Mouse (Mus musculus) kidney, embryonic 15.5 days (tissue): Measurements from ENCODE around the gene P2ry6. TPM values are rescaled to one million over a fixed set of nuclear protein-coding genes. Genes with fewer than 3 reads are reported as not detected.

ENCODE experiments used
- ATAC-seq: fragments of 200-750 bp; cut with Nextera tagmentation; replicated peaks from 2 replicates; pipeline ENCODE4 v1.8.0; 2017; ENCODE audit warnings: moderate TSS enrichment; ENCODE audit not compliant: low FRiP score
- H3K27ac ChIP-seq: fragments of 300-500 bp; sonication (generic); 2 replicates; pipeline ENCODE4 v1.5.1; 2015; ENCODE audit warnings: mild to moderate bottlenecking, inconsistent platforms
- H3K27me3 ChIP-seq: fragments of 300-500 bp; sonication (generic); 2 replicates; pipeline ENCODE4 v1.6.1; 2015; ENCODE audit warnings: inconsistent platforms
- H3K36me3 ChIP-seq: fragments of 300-500 bp; sonication (generic); 2 replicates; pipeline ENCODE4 v1.6.1; 2015; ENCODE audit warnings: inconsistent platforms
- H3K4me1 ChIP-seq: fragments of 300-500 bp; sonication (generic); 2 replicates; pipeline ENCODE4 v1.6.1; 2015; ENCODE audit warnings: inconsistent platforms
- H3K4me2 ChIP-seq: fragments of 300-500 bp; sonication (generic); 2 replicates; pipeline ENCODE4 v1.6.1; 2015; ENCODE audit warnings: moderate library complexity, mild to moderate bottlenecking, inconsistent platforms
- H3K4me3 ChIP-seq: fragments of 300-500 bp; sonication (generic); replicated peaks from 2 replicates; pipeline ENCODE4 v1.5.1; 2015; ENCODE audit warnings: mild to moderate bottlenecking, inconsistent platforms
- H3K9ac ChIP-seq: fragments of 300-500 bp; sonication (generic); 2 replicates; pipeline ENCODE4 v1.6.1; 2015; ENCODE audit warnings: mild to moderate bottlenecking, inconsistent platforms
- H3K9me3 ChIP-seq: fragments of 300-500 bp; sonication (generic); replicated peaks from 2 replicates; pipeline ENCODE4 v1.6.1; 2016; ENCODE audit warnings: inconsistent platforms
- WGBS: fragments of 180-500 bp; shearing (Covaris S2); methylation state at CpG from one replicate; pipeline ENCODE4 v1.1.7; 2015; ENCODE audit warnings: mixed read lengths; 5-methylcytosine and 5-hydroxymethylcytosine counted together
- polyA plus RNA-seq: library from polyadenylated mRNA; unstranded; fragments of >200 nt; fragmentation: Nextera tagmentation; extraction: Ambion mirVana; gene quantifications from 2 replicates; pipeline ENCODE4 v1.2.1, GENCODE M21; 2015

The P2ry6 gene
- polyA plus RNA-seq, 1 experiment from 2014 or later: 5.2 TPM

DNA sequence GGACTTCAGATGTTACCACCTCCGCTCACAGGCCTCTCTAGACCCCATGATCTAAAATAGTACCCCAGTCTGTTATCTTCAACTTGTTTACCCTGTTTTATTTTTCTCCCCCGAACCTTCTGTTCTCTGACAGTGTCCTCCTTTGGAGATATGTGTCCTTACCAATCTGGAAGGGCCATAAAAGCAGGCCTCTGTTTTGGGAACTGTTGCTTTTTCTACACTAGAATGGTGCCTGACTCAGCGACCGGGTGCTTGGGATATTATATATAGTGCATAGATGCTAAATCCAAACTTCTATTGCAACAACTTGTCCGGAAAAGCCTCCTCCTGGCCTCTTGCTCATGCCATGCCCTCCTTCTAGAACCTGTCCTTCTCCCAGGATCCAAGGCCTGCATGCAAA, 50.2 kb downstream of the P2ry6 start:
- H3K9ac ChIP-seq: 0 out of 2 replicates have a peak overlapping the region, but pooled peaks have one; percentile 8
- H3K9me3 ChIP-seq: no peaks in the 10 kb centered on the region
- peak overlapping the region; percentile 87 for H3K4me2 ChIP-seq
- peak overlapping the region; percentile 1; the same call in 1 of the 2 replicates for H3K27ac ChIP-seq
- peaks cover 100% of the 10 kb centered on the region for H3K4me1 ChIP-seq
- H3K4me3 ChIP-seq: peak overlapping the region; percentile 83
- ATAC-seq: no peak
- peaks cover 53% of the 10 kb centered on the region for H3K36me3 ChIP-seq
- 70% methylated on average over 5 of the region's 5 CpGs for WGBS
- H3K27me3 ChIP-seq: no peaks in the 10 kb centered on the region

GRCm38 (mm10) chr7:100922907-100923306, 51.5 kb downstream of the P2ry6 start:
- H3K9ac ChIP-seq: no peak overlapping the region
- H3K27me3 ChIP-seq: no peaks in the 10 kb centered on the region
- H3K9me3 ChIP-seq: no peaks in the 10 kb centered on the region
- no peak overlapping the region for H3K4me2 ChIP-seq
- peaks cover 41% of the 10 kb centered on the region for H3K36me3 ChIP-seq
- peaks cover 100% of the 10 kb centered on the region for H3K4me1 ChIP-seq
- no peak overlapping the region for H3K4me3 ChIP-seq
- WGBS: 88% methylated on average over 4 of the region's 4 CpGs
- no peak overlapping the region for H3K27ac ChIP-seq
- no peak for ATAC-seq

DNA sequence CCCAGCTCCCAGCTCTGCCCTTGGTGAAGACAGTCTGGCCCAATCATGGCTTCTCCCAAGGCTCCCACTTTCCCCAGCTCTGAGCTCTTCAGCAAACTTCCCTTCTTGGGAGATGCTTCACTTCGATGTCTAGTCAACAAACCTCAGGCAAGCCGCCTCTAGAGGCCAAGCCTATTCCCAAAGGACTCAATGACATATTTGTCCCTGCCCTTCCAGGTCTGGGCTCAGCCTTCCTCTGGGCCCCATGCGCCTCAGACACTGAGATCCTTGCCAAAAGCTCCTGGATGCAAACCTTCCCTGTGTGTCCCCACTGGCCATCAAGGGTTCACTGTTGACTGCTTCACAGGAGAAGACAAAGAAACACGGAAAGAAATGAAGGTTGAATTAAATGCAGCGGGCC, 53.2 kb downstream of the P2ry6 start:
- H3K9me3 ChIP-seq: no peaks in the 10 kb centered on the region
- H3K27me3 ChIP-seq: no peaks in the 10 kb centered on the region
- H3K27ac ChIP-seq: peak overlapping the region; percentile 93
- no peak for ATAC-seq
- no peak overlapping the region for H3K4me3 ChIP-seq
- H3K36me3 ChIP-seq: peaks cover 50% of the 10 kb centered on the region
- no peak overlapping the region for H3K4me2 ChIP-seq
- peaks cover 100% of the 10 kb centered on the region for H3K4me1 ChIP-seq
- H3K9ac ChIP-seq: no peak overlapping the region
- WGBS: 88% methylated on average over 5 of the region's 5 CpGs

DNA sequence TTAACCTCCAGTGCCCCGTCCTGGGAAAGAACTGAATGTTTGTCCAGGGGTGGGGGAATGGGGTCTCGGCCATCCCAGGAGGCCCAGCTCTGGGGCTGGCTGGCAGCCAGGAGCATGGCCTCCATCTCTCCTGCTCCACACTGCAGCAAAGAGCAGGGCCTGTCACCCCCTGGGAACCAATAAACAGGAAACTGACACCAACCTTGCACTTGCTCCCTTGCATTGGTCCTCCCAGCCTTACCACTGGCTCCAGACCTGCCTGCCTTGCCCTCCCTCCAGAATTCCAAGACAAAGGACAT, 54.7 kb downstream of the P2ry6 start:
- Histone ChIP-seq H3K4me2 (peak overlapping the region; percentile 42), H3K36me3 (peaks cover 57% of the 10 kb centered on the region), H3K4me1 (peaks cover 97% of the 10 kb centered on the region), H3K4me3 (0 out of 2 replicates have a peak overlapping the region, but pooled peaks have one; percentile 2), H3K9ac (no peak overlapping the region), H3K9me3 (no peaks in the 10 kb centered on the region), H3K27me3 (no peaks in the 10 kb centered on the region), H3K27ac (peak overlapping the region; percentile 93)
- ATAC-seq: peak; percentile 76
- 0% methylated on average over 2 of the region's 2 CpGs for WGBS

GRCm38 (mm10) chr7:100919006-100919808, 55.2 kb downstream of the P2ry6 start:
- Histone ChIP-seq H3K9ac (no peak overlapping the region), H3K9me3 (no peaks in the 10 kb centered on the region), H3K27me3 (no peaks in the 10 kb centered on the region), H3K4me1 (peaks cover 97% of the 10 kb centered on the region), H3K27ac (peak overlapping the region; percentile 93), H3K4me3 (0 out of 2 replicates have a peak overlapping the region, but pooled peaks have one; percentile 2), H3K36me3 (peaks cover 60% of the 10 kb centered on the region), H3K4me2 (peak overlapping the region; percentile 42)
- WGBS: 22% methylated on average over 7 of the region's 7 CpGs
- peak; percentile 37; the same call in 1 of the 2 replicates for ATAC-seq

- Histone ChIP-seq H3K4me1 (peaks cover 97% of the 10 kb centered on the region), H3K9me3 (no peaks in the 10 kb centered on the region), H3K4me2 (peak overlapping the region; percentile 42), H3K36me3 (peaks cover 56% of the 10 kb centered on the region), H3K27me3 (no peaks in the 10 kb centered on the region), H3K9ac (peak overlapping the region; percentile 27; the same call in 1 of the 2 replicates), H3K27ac (peak overlapping the region; percentile 93), H3K4me3 (no peak overlapping the region; the same call in 1 of the 2 replicates)
- WGBS: 17% methylated on average over 9 of the region's 9 CpGs
- peak; percentile 37; the same call in 1 of the 2 replicates for ATAC-seq
These were observed 56.3 kb downstream of the P2ry6 start for GRCm38 (mm10) chr7:100918176-100918575.

- H3K27ac ChIP-seq: peak overlapping the region; percentile 93
- 0 out of 2 replicates have a peak, but pooled peaks have one; percentile 0 for ATAC-seq
- no peaks in the 10 kb centered on the region for H3K27me3 ChIP-seq
- 0 out of 2 replicates have a peak overlapping the region, but pooled peaks have one; percentile 27 for H3K9ac ChIP-seq
- H3K4me1 ChIP-seq: peaks cover 97% of the 10 kb centered on the region
- WGBS: 40% methylated on average over 6 of the region's 6 CpGs
- no peak overlapping the region for H3K4me3 ChIP-seq
- peaks cover 53% of the 10 kb centered on the region for H3K36me3 ChIP-seq
- no peaks in the 10 kb centered on the region for H3K9me3 ChIP-seq
- peak overlapping the region; percentile 42 for H3K4me2 ChIP-seq
These were observed 56.7 kb downstream of the P2ry6 start for GRCm38 (mm10) chr7:100917751-100918150.

DNA sequence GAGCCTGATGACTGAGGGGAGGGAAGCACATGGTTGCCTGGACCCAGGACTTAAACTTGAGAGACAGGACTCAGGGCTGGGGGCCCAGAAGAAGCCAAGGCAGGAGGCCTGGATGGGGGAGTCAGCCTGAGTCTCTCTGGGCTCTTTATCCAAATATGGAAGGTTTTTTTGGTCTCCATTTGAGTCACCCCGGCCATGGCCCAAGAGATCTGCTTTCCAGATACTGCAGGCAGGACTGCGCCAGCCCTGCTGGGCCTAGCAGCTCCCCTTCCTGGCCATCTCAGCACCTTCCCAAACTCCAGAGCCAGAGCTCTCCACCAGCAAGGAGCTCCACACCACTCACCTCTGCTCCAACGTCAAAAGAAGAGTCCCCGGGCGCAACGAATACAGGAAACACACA, 57.9 kb downstream of the P2ry6 start:
- no peak overlapping the region for H3K9ac ChIP-seq
- H3K27ac ChIP-seq: peak overlapping the region; percentile 93; the same call in 1 of the 2 replicates
- peaks cover 97% of the 10 kb centered on the region for H3K4me1 ChIP-seq
- H3K27me3 ChIP-seq: no peaks in the 10 kb centered on the region
- WGBS: 64% methylated on average over 6 of the region's 6 CpGs
- no peaks in the 10 kb centered on the region for H3K9me3 ChIP-seq
- no peak overlapping the region for H3K4me2 ChIP-seq
- peaks cover 41% of the 10 kb centered on the region for H3K36me3 ChIP-seq
- ATAC-seq: no peak
- no peak overlapping the region for H3K4me3 ChIP-seq

DNA sequence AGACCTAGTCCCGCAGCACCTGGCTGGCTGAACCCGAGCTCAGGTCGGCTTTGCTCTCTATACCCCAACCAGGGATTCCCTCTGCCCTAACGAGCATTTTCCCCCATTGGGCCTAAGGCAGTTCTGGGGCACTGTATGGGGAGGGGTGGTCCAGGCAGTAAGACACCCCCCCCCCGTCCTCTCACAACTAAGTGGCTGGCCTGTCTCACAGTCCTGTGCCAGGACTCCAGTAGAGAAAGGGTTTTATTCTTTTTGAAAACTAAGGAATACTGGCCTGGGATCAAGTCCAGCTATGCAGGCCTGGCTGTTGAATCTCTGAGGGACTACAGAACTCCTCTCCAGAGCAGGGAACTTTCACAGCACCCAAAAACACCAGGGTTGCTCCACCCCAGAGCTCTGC, 59.2 kb downstream of the P2ry6 start:
- Histone ChIP-seq H3K9ac (no peak overlapping the region), H3K4me3 (no peak overlapping the region), H3K4me1 (peaks cover 97% of the 10 kb centered on the region), H3K9me3 (no peaks in the 10 kb centered on the region), H3K4me2 (no peak overlapping the region), H3K27me3 (no peaks in the 10 kb centered on the region), H3K27ac (no peak overlapping the region), H3K36me3 (peaks cover 33% of the 10 kb centered on the region)
- no peak for ATAC-seq
- 84% methylated on average over 5 of the region's 5 CpGs for WGBS

GRCm38 (mm10) chr7:100911791-100912190, 62.7 kb downstream of the P2ry6 start:
- H3K4me1 ChIP-seq: peaks cover 96% of the 10 kb centered on the region

DNA sequence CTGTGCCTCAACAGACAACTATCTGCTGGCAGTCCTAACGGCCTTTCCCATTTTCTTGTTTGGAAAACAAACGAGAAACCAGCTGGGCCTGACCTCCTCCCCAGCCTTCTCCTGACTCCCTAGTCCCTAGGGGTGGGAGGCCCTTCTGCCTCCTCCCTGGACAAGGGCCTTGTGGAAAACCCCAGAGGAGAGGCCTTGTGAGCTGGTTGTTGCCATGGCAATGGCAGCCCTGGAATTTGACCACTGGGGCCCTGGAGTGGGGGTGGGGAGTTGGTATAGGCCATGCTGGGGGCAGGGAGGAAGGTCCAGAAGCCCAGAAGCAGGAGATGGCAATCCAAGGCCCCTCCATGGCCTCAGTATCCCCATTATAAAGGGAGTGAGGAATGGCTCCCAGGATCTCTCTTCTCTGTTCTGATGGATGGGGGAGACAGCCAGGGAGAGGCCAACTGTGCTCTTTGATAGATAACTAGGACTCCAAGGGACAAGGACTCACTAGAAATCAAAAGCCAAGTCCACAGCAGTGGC, 63.1 kb downstream of the P2ry6 start:
- Histone ChIP-seq H3K27ac (peak overlapping the region; percentile 88), H3K36me3 (peaks cover 36% of the 10 kb centered on the region), H3K27me3 (no peaks in the 10 kb centered on the region), H3K9ac (peak overlapping the region; percentile 14; the same call in 1 of the 2 replicates), H3K9me3 (no peaks in the 10 kb centered on the region), H3K4me1 (peaks cover 95% of the 10 kb centered on the region), H3K4me3 (no peak overlapping the region), H3K4me2 (peak overlapping the region; percentile 26)
- peak; percentile 67 for ATAC-seq
- WGBS: 0% methylated on average over 2 of the region's 2 CpGs

More at GRCm38 (mm10) chr7:100911791-100912190, 62.7 kb downstream of the P2ry6 start:
- Histone ChIP-seq H3K36me3 (peaks cover 40% of the 10 kb centered on the region), H3K4me2 (peak overlapping the region; percentile 26), H3K9me3 (no peaks in the 10 kb centered on the region), H3K27ac (peak overlapping the region; percentile 88), H3K9ac (peak overlapping the region; percentile 14; the same call in 1 of the 2 replicates), H3K27me3 (no peaks in the 10 kb centered on the region), H3K4me3 (no peak overlapping the region)
- WGBS: 33% methylated on average over 9 of the region's 9 CpGs
- ATAC-seq: peak; percentile 23; the same call in 1 of the 2 replicates

DNA sequence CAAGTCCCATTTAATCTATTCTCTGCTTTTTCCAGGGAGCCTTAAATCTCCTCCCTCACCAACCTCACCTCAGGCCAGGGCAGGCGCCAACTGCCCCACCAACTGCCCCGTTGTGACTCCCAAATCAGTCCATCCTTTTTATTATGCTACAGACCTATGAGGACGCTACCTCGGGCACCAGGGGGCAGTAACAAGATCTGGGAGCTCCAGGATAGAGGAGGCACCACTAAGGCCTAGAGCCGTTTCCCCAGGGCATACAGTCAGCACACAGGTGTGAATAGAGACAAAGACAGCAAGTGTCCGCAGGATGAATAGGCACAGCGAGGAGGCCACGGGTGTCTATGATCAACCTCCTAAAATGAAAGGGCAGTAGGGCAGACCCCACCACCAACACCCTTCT, 65.9 kb downstream of the P2ry6 start:
- peaks cover 84% of the 10 kb centered on the region for H3K4me1 ChIP-seq
- no peak overlapping the region for H3K4me3 ChIP-seq
- 0 out of 2 replicates have a peak, but pooled peaks have one; percentile 13 for ATAC-seq
- H3K4me2 ChIP-seq: 0 out of 2 replicates have a peak overlapping the region, but pooled peaks have one; percentile 29
- no peak overlapping the region for H3K9ac ChIP-seq
- H3K27me3 ChIP-seq: no peaks in the 10 kb centered on the region
- H3K9me3 ChIP-seq: no peaks in the 10 kb centered on the region
- H3K27ac ChIP-seq: peak overlapping the region; percentile 87
- peaks cover 33% of the 10 kb centered on the region for H3K36me3 ChIP-seq
- 37% methylated on average over 8 of the region's 8 CpGs for WGBS
